Mouse (Mus musculus) layer of hippocampus, postnatal 14 days (tissue): Measurements from ENCODE around the gene Bin2. TPM values are rescaled to one million over a fixed set of nuclear protein-coding genes. Genes with fewer than 3 reads are reported as not detected.

Experiments
- DNase-seq, 2 experiments: peaks; one replicate each; pipeline ENCODE4 v3.0.0; 2021 to 2022; ENCODE audit warnings: low spot score in 2 of 2, mixed read lengths in 1 of 2
- total RNA-seq, 2 experiments: library from RNA; stranded (reverse); gene quantifications; 2 replicates each; pipeline ENCODE4 v1.2.3; 2021

Gene Bin2
- total RNA-seq, 2 experiments from 2014 or later: 4.6 to 5.0 TPM

GRCm38 (mm10) chr15:100654271-100654670, 15.1 kb downstream of the Bin2 start:
- DNase-seq: no peak

GRCm38 (mm10) chr15:100651610-100652009, 17.7 kb downstream of the Bin2 start:
- no peak for DNase-seq

DNA sequence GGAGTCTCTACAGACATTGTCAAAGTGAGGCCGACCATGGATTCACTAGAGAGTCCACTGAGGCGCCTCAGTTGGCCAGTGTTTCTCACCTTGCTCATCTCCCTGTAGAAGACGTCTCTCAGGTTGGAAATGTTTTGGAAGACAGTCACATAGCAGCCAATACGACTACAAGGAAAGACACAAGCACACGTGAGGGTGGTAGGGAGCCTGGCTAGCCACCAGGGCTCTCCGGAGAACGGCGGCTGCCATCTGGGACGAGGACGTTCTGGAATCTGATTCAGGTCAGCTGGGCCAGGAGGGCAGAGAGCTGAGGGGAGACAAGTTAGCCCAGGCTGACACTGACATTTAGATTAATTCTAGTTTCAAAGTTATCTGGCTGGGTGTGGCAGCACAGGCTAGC, 19.2 kb downstream of the Bin2 start:
- DNase-seq: no peak

- no peak for DNase-seq
Observed at GRCm38 (mm10) chr15:100646161-100646560, 23.2 kb downstream of the Bin2 start.

DNA sequence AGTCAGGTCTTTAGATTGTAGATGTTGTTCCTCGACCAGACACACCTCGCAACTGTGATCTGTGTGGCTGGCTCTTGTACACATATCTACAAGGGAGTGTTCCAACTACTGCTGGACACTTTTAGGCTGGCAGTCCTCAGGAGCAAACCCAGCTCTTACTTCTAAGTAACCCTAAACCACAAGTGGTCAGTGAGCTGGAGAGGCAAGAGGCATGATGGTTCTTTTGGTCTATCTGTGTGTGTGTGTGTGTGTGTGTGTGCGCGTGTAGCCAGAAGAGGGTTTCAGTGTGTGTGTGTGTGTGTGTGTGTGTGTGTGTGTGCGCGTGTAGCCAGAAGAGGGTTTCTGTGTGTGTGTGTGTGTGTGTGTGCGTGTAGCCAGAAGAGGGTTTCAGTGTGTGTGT, 26.9 kb downstream of the Bin2 start:
- DNase-seq: no peak

- DNase-seq: no peak
Observed at GRCm38 (mm10) chr15:100641226-100641810, 28.0 kb downstream of the Bin2 start.

DNA sequence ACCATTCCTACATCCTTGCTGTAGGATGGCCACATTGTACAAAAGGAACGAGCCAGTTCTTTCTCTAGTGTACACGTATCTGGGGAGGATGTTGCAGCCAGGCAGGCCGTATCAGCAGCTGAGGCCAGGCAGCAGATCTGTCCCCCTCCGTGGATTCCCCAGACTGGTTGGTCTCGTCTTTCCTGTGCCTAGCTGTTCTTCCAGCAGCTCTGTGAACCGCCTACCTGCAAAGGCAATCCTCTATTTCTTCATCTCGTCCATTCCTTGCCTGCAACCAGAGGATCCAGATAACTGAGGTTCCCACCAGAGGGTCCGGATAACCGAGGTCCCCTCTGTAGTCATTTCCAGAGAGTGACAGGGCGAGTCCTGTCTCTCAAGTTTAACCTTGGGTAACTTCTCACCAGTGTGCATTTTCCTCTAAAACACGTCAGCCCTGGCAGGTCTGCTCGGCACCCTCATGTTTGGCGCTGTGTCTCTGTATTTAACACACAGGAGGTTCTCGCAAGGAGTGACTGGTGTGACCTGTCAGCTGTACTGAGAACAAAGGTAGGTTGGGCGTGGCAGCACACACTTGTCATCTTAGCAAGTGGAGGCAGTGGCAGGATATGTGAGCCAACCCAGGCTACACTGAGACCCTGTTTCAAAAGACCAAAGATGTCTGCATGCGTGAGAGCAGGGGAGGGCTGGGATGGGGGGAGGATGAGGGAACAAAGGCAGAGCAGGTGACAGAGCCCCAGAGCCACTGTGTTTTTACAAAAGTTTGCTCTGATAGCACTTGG, 29.2 kb downstream of the Bin2 start:
- DNase-seq: no peak

GRCm38 (mm10) chr15:100637661-100638060, 31.7 kb downstream of the Bin2 start:
- DNase-seq: no peak

DNA sequence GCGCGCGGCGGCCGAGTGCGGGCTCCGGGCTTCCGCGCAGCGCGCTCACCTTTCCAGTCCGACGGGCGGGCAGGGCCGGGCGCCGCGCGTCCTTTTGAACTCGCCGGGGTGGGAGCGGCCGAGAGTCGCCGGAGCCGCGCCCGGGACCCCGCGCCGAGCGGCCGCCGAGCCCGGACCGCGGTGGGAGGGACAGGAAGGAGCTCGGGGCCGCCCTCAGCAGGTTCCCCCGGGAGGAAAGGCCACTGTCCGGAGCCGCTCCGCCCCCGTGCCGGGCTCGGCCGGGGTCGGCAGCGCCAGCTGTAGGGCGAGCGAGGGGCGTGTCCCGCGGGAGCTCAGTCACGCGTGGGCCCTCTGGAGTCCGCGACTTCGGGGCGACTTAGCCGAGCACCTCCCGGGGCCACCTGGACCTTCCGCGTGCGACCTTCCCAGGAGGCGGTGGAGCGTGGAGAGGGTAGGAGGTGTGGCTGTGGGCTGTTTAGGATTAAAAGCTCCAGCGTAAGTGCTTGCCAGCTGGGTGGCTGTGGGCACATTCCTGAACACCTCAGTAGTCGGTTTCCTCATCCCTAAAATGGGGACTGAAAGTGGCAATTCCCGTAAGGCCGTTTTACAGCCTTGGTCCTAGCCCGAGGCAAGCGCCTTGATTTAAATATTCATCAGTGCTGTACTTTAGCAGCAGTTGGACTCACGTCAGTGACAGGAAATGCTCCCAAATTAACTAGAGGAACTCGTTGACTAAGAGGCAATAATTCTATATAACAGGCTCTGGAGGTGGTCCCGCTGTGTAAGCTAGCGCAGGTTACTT, 32.5 kb downstream of the Bin2 start, which contains the start of gene Smagp:
TSS of gene Smagp (minus strand) at position 241 of the 802 bp plus-strand sequence.
- DNase-seq: no peak

- no peak for DNase-seq
Observed at GRCm38 (mm10) chr15:100635851-100636645, 33.3 kb downstream of the Bin2 start.

DNA sequence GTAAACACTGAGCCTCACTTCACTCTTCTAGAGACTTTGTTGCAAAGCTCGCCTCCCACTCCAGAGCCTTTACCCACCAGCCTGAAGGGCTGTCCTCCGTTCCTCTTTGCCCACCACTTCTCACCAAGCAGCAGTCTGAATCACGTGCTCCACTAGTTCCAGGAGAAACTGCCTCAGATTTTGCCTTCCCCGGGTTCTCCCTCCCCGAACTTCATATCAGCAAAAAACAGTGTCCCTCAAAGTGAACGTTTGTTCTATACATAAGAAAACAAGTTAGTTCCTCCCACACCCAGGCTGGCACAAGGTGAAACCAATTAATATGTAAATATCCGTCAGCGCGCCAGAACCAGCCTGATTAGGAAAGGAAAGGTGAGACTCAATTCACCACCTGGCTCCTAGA, 34.1 kb downstream of the Bin2 start:
- DNase-seq: no peak

GRCm38 (mm10) chr15:100633341-100633740, 36.0 kb downstream of the Bin2 start:
- DNase-seq: no peak

DNA sequence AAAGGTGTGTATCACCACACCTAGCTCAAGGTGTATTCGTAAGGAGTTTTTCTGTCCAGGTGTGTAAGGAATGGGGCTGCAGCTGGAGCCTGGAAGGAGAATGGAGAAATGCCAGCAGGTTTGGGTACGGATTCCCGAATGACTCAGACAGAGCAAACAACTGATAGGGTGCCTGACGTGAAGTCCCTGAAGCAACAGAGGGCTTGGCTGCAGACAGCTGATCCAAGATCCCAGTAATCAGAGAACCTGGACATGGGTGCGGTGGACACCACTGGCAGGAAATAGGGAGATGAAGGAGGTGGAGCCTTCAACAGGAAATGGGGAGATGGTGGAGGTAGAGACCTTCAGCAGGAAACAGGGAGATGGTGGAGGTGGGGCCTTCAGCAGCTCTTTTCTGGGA, 37.0 kb downstream of the Bin2 start:
- no peak for DNase-seq

DNA sequence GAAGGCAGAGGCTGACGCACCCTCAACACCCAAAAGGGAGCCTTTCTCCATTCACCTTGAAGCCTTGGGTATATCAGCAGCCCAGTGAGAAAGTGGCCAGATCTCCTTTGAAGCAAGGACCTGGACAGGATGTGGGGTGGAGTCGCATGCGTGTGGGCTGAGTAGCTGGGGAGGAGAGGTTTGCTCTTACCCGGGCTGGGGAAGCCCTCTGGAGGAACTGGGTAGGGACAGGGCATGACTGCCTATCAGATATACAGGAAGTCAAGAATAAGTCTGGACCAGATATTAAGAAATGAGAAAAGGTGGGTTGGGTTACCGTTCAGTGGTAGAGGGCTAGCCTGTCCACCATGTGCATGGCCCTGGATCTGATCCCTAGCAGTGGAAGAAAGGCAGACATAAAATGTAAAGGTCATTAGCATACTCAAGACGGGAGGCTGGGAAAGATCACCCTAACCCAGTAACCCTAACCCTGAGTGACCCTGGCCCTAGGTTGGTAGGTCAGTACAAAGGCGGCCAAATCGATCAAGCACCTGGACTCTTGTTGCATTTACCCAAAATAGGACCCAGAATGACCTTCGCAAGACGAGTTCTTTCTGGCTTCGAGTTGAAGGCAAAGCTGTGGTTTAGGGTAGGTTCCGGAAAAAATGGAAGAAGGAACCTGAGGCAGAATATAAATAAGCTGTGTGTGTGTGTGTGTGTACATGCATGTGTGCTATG, 37.7 kb downstream of the Bin2 start:
- no peak for DNase-seq

GRCm38 (mm10) chr15:100630126-100630525, 39.2 kb downstream of the Bin2 start:
- DNase-seq: no peak

DNA sequence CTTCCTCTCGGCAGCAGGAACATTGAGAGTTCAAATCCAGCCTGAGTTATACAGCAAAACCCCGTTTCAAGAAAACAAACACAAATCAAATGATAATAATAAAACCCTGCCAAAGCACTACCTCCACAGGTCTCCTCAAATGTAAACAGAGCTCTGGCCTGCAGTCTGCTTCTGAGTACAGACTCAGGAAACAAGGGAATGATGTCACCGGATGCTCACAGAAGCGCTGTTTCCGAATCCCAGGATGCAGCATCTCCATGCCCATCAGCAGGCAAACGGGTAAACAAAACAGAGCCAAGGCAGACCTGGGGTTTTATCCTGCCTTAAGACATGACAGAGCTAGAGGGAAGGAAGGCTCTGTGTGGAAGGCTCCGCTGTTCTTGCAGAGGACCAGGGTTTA, 40.6 kb downstream of the Bin2 start:
- DNase-seq: no peak

DNA sequence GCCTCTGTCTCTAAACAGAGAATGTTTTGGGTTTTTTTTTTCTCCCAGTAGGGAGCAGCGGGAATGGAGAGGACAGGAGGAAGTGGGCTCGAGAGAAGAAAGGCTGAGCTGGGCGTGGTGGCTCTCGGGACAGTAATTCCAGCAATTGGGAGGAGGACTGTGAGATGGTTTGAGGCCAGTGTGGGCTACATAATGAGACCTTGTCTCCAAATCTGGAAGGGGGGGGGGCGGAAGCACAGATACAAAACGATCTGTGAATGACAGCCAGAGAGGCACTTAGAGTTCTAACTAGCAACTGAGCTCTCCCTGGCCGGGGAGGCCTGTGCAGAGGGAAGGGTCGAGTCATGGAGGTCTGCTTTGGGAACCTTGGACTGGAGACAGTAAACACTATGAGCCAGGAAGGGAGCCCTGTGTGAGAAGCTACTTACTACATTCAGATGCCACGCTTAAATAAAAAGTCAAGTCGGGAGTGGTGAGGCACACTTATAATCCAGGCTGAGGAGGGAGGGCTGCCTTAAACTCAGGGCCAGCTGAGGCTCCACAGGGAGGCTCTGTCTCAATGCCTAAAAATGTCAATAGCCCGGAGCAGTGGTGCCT, 41.5 kb downstream of the Bin2 start:
- DNase-seq: no peak

DNA sequence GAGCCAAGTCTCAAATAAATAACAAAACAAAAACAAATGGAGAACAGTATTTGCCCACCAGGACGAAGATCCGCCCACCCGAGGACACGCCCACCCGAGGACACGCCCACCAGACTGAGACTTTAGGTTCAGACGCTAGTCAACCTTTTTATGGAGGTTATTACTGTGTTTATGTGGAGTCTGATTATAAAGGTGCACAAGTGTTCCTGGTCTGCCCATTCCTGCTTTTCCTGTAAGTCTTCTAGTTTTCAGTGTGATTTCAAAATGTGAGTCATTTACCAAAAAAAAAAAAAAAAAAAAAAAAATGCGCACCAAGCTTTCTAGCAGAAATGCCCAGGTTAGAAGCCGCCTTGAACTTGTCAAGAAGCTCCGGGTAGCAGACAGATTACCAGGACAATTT, 42.1 kb downstream of the Bin2 start:
- DNase-seq: no peak

- no peak for DNase-seq
Observed at GRCm38 (mm10) chr15:100624435-100624834, 44.9 kb downstream of the Bin2 start.

DNA sequence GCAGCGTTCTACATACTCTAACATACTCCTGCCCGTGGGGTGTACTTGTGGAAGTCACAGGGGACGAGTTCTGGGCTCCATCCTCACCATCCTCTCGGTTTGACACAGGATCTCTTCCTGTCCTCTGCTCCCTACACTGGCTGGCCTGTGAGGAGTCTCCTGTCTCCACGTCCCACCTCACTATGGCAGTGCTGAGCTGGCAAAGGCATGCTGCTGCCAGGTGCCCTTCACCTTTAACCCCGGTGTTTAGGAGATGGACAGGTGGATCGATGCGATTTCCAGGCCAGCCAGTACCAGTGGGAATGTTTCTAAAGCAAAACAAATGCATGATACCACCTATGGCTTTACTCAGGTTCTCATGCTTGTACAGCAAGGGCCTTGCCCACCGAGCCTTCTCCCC, 45.6 kb downstream of the Bin2 start:
- DNase-seq: no peak
